Mouse (Mus musculus) intestine, postnatal 0 days (tissue): ENCODE results near the gene Stx8. TPM values are rescaled to one million over a fixed set of nuclear protein-coding genes. Genes with fewer than 3 reads are reported as not detected.
A peak's percentile ranks its signal among the peaks of the same experiment; 100 is the strongest.

Source experiments
- ATAC-seq: fragments of 200-750 bp; cut with Nextera tagmentation; 2 replicates; pipeline ENCODE4 v1.8.0; 2017; ENCODE audit warnings: mild to moderate bottlenecking, moderate TSS enrichment, moderate library complexity
- H3K27ac ChIP-seq: fragments of 300-500 bp; sonication (generic); 2 replicates; pipeline ENCODE4 v1.5.1; 2014; ENCODE audit warnings: mild to moderate bottlenecking, low read depth, low read length, moderate library complexity
- H3K27me3 ChIP-seq: fragments of 300-500 bp; sonication (generic); replicated peaks from 2 replicates; pipeline ENCODE4 v1.6.1; 2014; ENCODE audit warnings: low read length, mixed read lengths; ENCODE audit not compliant: control insufficient read depth, insufficient read depth
- H3K36me3 ChIP-seq: fragments of 300-500 bp; sonication (generic); 2 replicates; pipeline ENCODE4 v1.6.1; 2014; ENCODE audit warnings: mild to moderate bottlenecking, moderate library complexity; ENCODE audit not compliant: control insufficient read depth, insufficient read depth
- H3K4me1 ChIP-seq: fragments of 300-500 bp; sonication (generic); replicated peaks from 2 replicates; pipeline ENCODE4 v1.6.1; 2014; ENCODE audit warnings: antibody characterized with exemption, low read length, mixed read lengths; ENCODE audit not compliant: control insufficient read depth, insufficient read depth
- H3K4me2 ChIP-seq: fragments of 300-500 bp; sonication (generic); replicated peaks from 2 replicates; pipeline ENCODE4 v1.6.1; 2014; ENCODE audit warnings: low read depth, mild to moderate bottlenecking, moderate library complexity
- H3K4me3 ChIP-seq: fragments of 300-500 bp; sonication (generic); 2 replicates; pipeline ENCODE4 v1.5.1; 2014; ENCODE audit warnings: low read depth, low read length
- H3K9ac ChIP-seq: fragments of 300-500 bp; sonication (generic); 2 replicates; pipeline ENCODE4 v1.6.1; 2014; ENCODE audit warnings: mild to moderate bottlenecking, low read depth, low read length
- H3K9me3 ChIP-seq: fragments of 300-500 bp; sonication (generic); 2 replicates; pipeline ENCODE4 v1.6.1; 2016; ENCODE audit warnings: mixed run types; ENCODE audit not compliant: control insufficient read depth
- CTCF ChIP-seq: sonication (generic); IDR thresholded peaks from 2 replicates; pipeline ENCODE4 v1.5.1; 2016; ENCODE audit warnings: low read depth, mild to moderate bottlenecking, control low read depth, antibody characterized with exemption, moderate library complexity
- WGBS: fragments of 180-500 bp; shearing (Covaris S2); extraction: QIAGEN DNeasy Blood & Tissue Kit; methylation state at CpG from one replicate; pipeline ENCODE4 v1.1.7; 2014; 5-methylcytosine and 5-hydroxymethylcytosine counted together
- polyA plus RNA-seq: library from polyadenylated mRNA; unstranded; fragments of >200 nt; fragmentation: Nextera tagmentation; extraction: Ambion mirVana; gene quantifications from 2 replicates; pipeline ENCODE4 v1.2.1, GENCODE M21; 2015

Gene Stx8
- polyA plus RNA-seq, 1 experiment from 2014 or later: 79.1 TPM

GRCm38 (mm10) chr11:68159867-68160266 is 193.9 kb downstream of the Stx8 start:
- no peak overlapping the region for H3K9ac ChIP-seq
- TF ChIP-seq CTCF: no peak
- no peak for ATAC-seq

GRCm38 (mm10) chr11:68164408-68164807 is 198.4 kb downstream of the Stx8 start:
- Histone ChIP-seq H3K36me3 (no peaks in the 10 kb centered on the region), H3K4me1 (no peaks in the 10 kb centered on the region), H3K9ac (no peak overlapping the region), H3K9me3 (no peaks in the 10 kb centered on the region), H3K27me3 (no peaks in the 10 kb centered on the region), H3K27ac (no peak overlapping the region), H3K4me2 (no peak overlapping the region), H3K4me3 (no peak overlapping the region)
- no peak for TF ChIP-seq CTCF
- WGBS: 85% methylated on average over 5 of the region's 5 CpGs
- ATAC-seq: no peak

More at GRCm38 (mm10) chr11:68159867-68160266, 193.9 kb downstream of the Stx8 start:
- Histone ChIP-seq H3K4me3 (no peak overlapping the region), H3K4me1 (no peaks in the 10 kb centered on the region), H3K36me3 (no peaks in the 10 kb centered on the region), H3K9me3 (no peaks in the 10 kb centered on the region), H3K27ac (no peak overlapping the region), H3K4me2 (no peak overlapping the region), H3K27me3 (no peaks in the 10 kb centered on the region)
- 71% methylated on average over 4 of the region's 4 CpGs for WGBS

GRCm38 (mm10) chr11:68168427-68168826 is 202.4 kb downstream of the Stx8 start:
- Histone ChIP-seq H3K27ac (no peak overlapping the region), H3K27me3 (no peaks in the 10 kb centered on the region), H3K9me3 (no peaks in the 10 kb centered on the region), H3K4me1 (no peaks in the 10 kb centered on the region), H3K36me3 (no peaks in the 10 kb centered on the region), H3K4me2 (no peak overlapping the region), H3K4me3 (no peak overlapping the region), H3K9ac (no peak overlapping the region)
- TF ChIP-seq CTCF: no peak
- 88% methylated on average over 4 of the region's 4 CpGs for WGBS
- ATAC-seq: no peak

GRCm38 (mm10) chr11:68171973-68172647 is 206.1 kb downstream of the Stx8 start:
- 82% methylated on average over 7 of the region's 7 CpGs for WGBS
- H3K4me1 ChIP-seq: peaks cover 5% of the 10 kb centered on the region
- H3K27me3 ChIP-seq: no peaks in the 10 kb centered on the region
- H3K9me3 ChIP-seq: no peaks in the 10 kb centered on the region
- no peak overlapping the region for H3K4me3 ChIP-seq
- no peak for ATAC-seq
- no peak overlapping the region for H3K4me2 ChIP-seq
- H3K36me3 ChIP-seq: no peaks in the 10 kb centered on the region
- H3K9ac ChIP-seq: no peak overlapping the region
- no peak overlapping the region for H3K27ac ChIP-seq
- TF ChIP-seq CTCF: no peak

GRCm38 (mm10) chr11:68172648-68173045 is 206.7 kb downstream of the Stx8 start:
- peaks cover 5% of the 10 kb centered on the region for H3K4me1 ChIP-seq
- H3K36me3 ChIP-seq: no peaks in the 10 kb centered on the region
- 77% methylated on average over 4 of the region's 4 CpGs for WGBS
- no peak overlapping the region for H3K27ac ChIP-seq
- ATAC-seq: no peak
- H3K9ac ChIP-seq: no peak overlapping the region
- no peak overlapping the region for H3K4me3 ChIP-seq
- H3K27me3 ChIP-seq: no peaks in the 10 kb centered on the region
- no peaks in the 10 kb centered on the region for H3K9me3 ChIP-seq
- H3K4me2 ChIP-seq: no peak overlapping the region
- TF ChIP-seq CTCF: no peak

GRCm38 (mm10) chr11:68176550-68176949 is 210.6 kb downstream of the Stx8 start:
- H3K27ac ChIP-seq: no peak overlapping the region
- 0 out of 2 replicates have a peak, but pooled peaks have one; percentile 51 for ATAC-seq
- H3K36me3 ChIP-seq: no peaks in the 10 kb centered on the region

GRCm38 (mm10) chr11:68177415-68177814 is 211.4 kb downstream of the Stx8 start:
- no peaks in the 10 kb centered on the region for H3K9me3 ChIP-seq
- H3K36me3 ChIP-seq: no peaks in the 10 kb centered on the region
- no peaks in the 10 kb centered on the region for H3K27me3 ChIP-seq
- H3K4me3 ChIP-seq: no peak overlapping the region
- no peak overlapping the region for H3K4me2 ChIP-seq
- no peak for ATAC-seq
- TF ChIP-seq CTCF: no peak
- H3K27ac ChIP-seq: no peak overlapping the region
- H3K9ac ChIP-seq: no peak overlapping the region
- peaks cover 5% of the 10 kb centered on the region for H3K4me1 ChIP-seq
- WGBS: 76% methylated on average over 7 of the region's 7 CpGs

More at GRCm38 (mm10) chr11:68176550-68176949, 210.6 kb downstream of the Stx8 start:
- H3K27me3 ChIP-seq: no peaks in the 10 kb centered on the region
- H3K9me3 ChIP-seq: no peaks in the 10 kb centered on the region
- no peak overlapping the region for H3K4me2 ChIP-seq
- H3K9ac ChIP-seq: no peak overlapping the region
- no peak overlapping the region for H3K4me3 ChIP-seq
- WGBS: 42% methylated on average over 4 of the region's 4 CpGs
- TF ChIP-seq CTCF: no peak
- peaks cover 5% of the 10 kb centered on the region for H3K4me1 ChIP-seq
